Mouse (Mus musculus) cortical plate, adult 2 months (tissue): ENCODE measurements around the gene Rps3a1.

ENCODE experiments used
- CTCF ChIP-seq: fragments of 200-500 bp; IDR thresholded peaks from 2 replicates; pipeline ENCODE4 v1.5.1; 2011; ENCODE audit warnings: mild to moderate bottlenecking, control low read depth, low read length; ENCODE audit not compliant: insufficient read depth; ENCODE audit errors: extremely low read depth
- POLR2A ChIP-seq: fragments of 200-500 bp; IDR thresholded peaks from 2 replicates; pipeline ENCODE4 v1.6.1; 2011; ENCODE audit warnings: mild to moderate bottlenecking, low read length, control low read depth; ENCODE audit not compliant: insufficient read depth; ENCODE audit errors: extremely low read depth

DNA sequence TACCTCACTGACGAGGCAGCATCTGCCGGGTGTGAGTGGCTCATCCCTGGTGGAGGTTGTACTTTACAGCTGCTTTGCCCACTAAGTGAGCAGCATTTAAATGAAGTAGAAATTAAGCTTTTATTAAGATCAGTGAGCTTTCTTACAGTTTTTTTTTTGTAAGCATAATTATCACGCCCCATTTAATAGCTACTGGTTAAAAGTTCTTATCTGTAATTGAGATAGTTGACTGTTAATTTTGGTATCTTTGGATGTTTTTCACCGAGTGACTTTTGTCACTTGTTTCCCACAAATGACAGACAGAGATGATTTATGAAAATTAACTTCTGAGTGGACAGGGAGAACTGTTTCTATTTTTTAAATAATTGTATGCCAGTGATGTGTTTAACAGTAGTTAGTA is 37.6 kb downstream of the Rps3a1 start:
- TF ChIP-seq CTCF = no peak
- TF ChIP-seq POLR2A = no peak
